Mouse (Mus musculus): Measurements from ENCODE around the gene Flt1. TPM values are rescaled to one million over a fixed set of nuclear protein-coding genes. Genes with fewer than 3 reads are reported as not detected.

The Flt1 gene
- 5.1 and 5.2 TPM in 2 replicates for total RNA-seq (2012; rRNA removed)

DNA sequence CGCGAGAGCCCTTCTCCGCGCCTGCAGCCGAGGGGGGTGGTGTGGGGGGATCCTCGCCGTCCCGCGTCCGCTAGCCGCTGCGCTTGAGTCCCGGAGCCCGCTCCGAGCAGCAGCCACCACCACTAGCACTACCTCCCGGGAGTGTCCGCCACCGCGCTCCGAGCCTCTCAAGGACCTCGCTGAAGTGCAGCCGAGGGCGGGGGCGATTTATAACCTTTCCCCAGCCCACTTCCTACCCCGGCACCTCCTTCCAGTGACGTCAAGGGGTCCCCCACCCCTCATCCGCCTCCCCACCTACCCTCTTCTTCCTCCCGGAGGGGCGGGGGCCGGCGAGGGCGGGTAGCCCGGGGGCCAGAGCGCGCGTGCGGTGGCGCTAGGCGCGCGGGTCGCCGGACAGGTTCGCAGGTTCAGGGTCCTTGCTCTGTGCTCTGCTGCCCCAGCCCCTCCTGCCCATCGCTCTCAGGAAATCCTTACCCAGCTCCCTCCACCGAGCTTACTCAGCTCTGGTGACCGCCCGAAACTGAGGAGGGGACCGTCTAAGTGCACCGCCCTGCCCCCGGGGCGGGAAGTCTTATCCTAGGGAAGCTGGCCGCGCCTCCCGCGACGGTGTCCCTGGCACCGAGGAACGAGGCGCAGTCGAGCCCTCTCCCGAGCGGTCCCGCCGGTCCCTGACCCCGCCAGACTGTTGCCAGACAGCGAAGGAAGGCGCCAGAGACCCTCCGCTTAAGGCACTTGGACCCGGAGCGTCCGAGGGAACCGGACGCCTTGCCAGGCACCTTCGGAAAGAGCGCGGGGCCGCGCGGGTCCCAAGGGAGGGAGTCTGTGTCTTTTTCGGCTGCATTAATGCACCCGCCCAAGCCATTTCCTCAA is at the start of gene Flt1:
Gene Flt1, minus strand, starts transcription at position 181 of the 870 bp plus-strand sequence.
- TF ChIP-seq HCFC1 (IDR thresholded peaks at IDR 0.05; ENCODE audit: borderline replicate concordance, insufficient read depth, low read length): no peak
- no peak for TF ChIP-seq MAFK (IDR thresholded peaks at IDR 0.05; ENCODE audit: insufficient read depth, low read depth, low read length)
- Histone ChIP-seq H3K4me1 (ENCODE audit: control insufficient read depth in 2 of 2, insufficient read depth in 2 of 2, low read length in 2 of 2, poor library complexity in 1 of 2) (no peaks in the 10 kb centered on the region), H3K9me3 (ENCODE audit: control insufficient read depth, insufficient read depth, low read depth, low read length) (no peaks in the 10 kb centered on the region), H3K27ac (ENCODE audit: insufficient read depth, low read depth, low read length, poor library complexity, severe bottlenecking) (no peak within 1 kb of the TSS), H3K4me3 (ENCODE audit: insufficient read depth in 1 of 2, low read depth in 1 of 2, low read length in 2 of 2, poor library complexity in 1 of 2, severe bottlenecking in 1 of 2) (peak within 1 kb of the TSS; percentile 53 to 60), H3K9ac (ENCODE audit: insufficient read depth, low read depth, low read length, poor library complexity, severe bottlenecking) (peak within 1 kb of the TSS; percentile 46), H3K36me3 (ENCODE audit: control insufficient read depth, insufficient read depth, low read length, poor library complexity, severe bottlenecking) (no peaks in the 10 kb centered on the region)
- DNase-seq (ENCODE audit: low read depth, low spot score): no peak
- in situ Hi-C loops (cut with MboI; ENCODE audit: low sequenced_read_pairs in 2 of 2, unreplicated experiment in 2 of 2): no loop called here

GRCm38 (mm10) chr5:147775222-147775621 is 49.4 kb upstream of the Flt1 start:
- TF ChIP-seq MAFK (IDR thresholded peaks at IDR 0.05; ENCODE audit: insufficient read depth, low read depth, low read length) (no peak), ZNF384 (IDR thresholded peaks at IDR 0.05; ENCODE audit: low read depth, low read length) (no peak), CHD2 (IDR thresholded peaks at IDR 0.05; ENCODE audit: low read depth, low read length) (no peak), HCFC1 (IDR thresholded peaks at IDR 0.05; ENCODE audit: borderline replicate concordance, insufficient read depth, low read length) (no peak), ZC3H11A (IDR thresholded peaks at IDR 0.05; ENCODE audit: borderline replicate concordance, low read depth, low read length) (no peak)
- Histone ChIP-seq H3K9me3 (ENCODE audit: control insufficient read depth, insufficient read depth, low read depth, low read length) (no peaks in the 10 kb centered on the region), H3K4me3 (ENCODE audit: insufficient read depth in 1 of 2, low read depth in 1 of 2, low read length in 2 of 2, poor library complexity in 1 of 2, severe bottlenecking in 1 of 2) (no peak overlapping the region), H3K27ac (ENCODE audit: insufficient read depth, low read depth, low read length, poor library complexity, severe bottlenecking) (no peak overlapping the region), H3K36me3 (ENCODE audit: control insufficient read depth, insufficient read depth, low read length, poor library complexity, severe bottlenecking) (no peaks in the 10 kb centered on the region), H3K4me1 (ENCODE audit: control insufficient read depth in 2 of 2, insufficient read depth in 2 of 2, low read length in 2 of 2, poor library complexity in 1 of 2) (no peaks in the 10 kb centered on the region), H3K9ac (ENCODE audit: insufficient read depth, low read depth, low read length, poor library complexity, severe bottlenecking) (no peak overlapping the region)
- no peak for DNase-seq (ENCODE audit: low read depth, low spot score)
- in situ Hi-C loops (cut with MboI; ENCODE audit: low sequenced_read_pairs in 2 of 2, unreplicated experiment in 2 of 2): no loop called here

DNA sequence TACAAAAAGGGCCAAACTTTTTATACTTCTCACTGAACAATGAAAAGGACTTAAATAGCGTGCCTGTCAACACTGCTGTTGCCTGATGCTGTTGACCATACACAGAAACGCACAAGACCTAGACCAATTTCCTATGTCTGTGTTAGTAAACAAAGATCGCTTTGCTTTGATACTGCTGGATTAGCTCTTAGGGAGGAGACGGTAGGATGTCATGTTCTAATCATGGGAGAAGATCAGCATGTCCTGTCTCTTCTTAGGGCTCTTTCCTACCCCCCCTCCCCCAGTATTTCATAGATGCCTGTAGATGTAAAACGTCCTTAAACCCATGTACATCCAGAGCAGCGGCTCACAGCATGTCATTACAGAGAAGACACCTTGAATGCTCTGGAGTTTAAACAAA is 44.1 kb upstream of the Flt1 start:
- Histone ChIP-seq H3K4me3 (ENCODE audit: insufficient read depth in 1 of 2, low read depth in 1 of 2, low read length in 2 of 2, poor library complexity in 1 of 2, severe bottlenecking in 1 of 2) (no peak overlapping the region), H3K9me3 (ENCODE audit: control insufficient read depth, insufficient read depth, low read depth, low read length) (no peaks in the 10 kb centered on the region), H3K27ac (ENCODE audit: insufficient read depth, low read depth, low read length, poor library complexity, severe bottlenecking) (no peak overlapping the region), H3K4me1 (ENCODE audit: control insufficient read depth in 2 of 2, insufficient read depth in 2 of 2, low read length in 2 of 2, poor library complexity in 1 of 2) (peaks cover 0 to 8% of the 10 kb centered on the region in 2 experiments; a peak in 3 of 4 replicates), H3K36me3 (ENCODE audit: control insufficient read depth, insufficient read depth, low read length, poor library complexity, severe bottlenecking) (no peaks in the 10 kb centered on the region), H3K9ac (ENCODE audit: insufficient read depth, low read depth, low read length, poor library complexity, severe bottlenecking) (no peak overlapping the region)
- no peak for DNase-seq (ENCODE audit: low read depth, low spot score)
- TF ChIP-seq CHD2 (IDR thresholded peaks at IDR 0.05; ENCODE audit: low read depth, low read length) (no peak), ZNF384 (IDR thresholded peaks at IDR 0.05; ENCODE audit: low read depth, low read length) (no peak), ZC3H11A (IDR thresholded peaks at IDR 0.05; ENCODE audit: borderline replicate concordance, low read depth, low read length) (no peak), MAFK (IDR thresholded peaks at IDR 0.05; ENCODE audit: insufficient read depth, low read depth, low read length) (no peak), HCFC1 (IDR thresholded peaks at IDR 0.05; ENCODE audit: borderline replicate concordance, insufficient read depth, low read length) (no peak)
- in situ Hi-C loops (cut with MboI; ENCODE audit: low sequenced_read_pairs in 2 of 2, unreplicated experiment in 2 of 2): no loop called here

GRCm38 (mm10) chr5:147764061-147764460 is 38.2 kb upstream of the Flt1 start:
- no peaks in the 10 kb centered on the region for H3K9me3 ChIP-seq (ENCODE audit: control insufficient read depth, insufficient read depth, low read depth, low read length)
- H3K4me3 ChIP-seq (ENCODE audit: insufficient read depth in 1 of 2, low read depth in 1 of 2, low read length in 2 of 2, poor library complexity in 1 of 2, severe bottlenecking in 1 of 2): no peak overlapping the region
- in situ Hi-C loops (cut with MboI; ENCODE audit: low sequenced_read_pairs in 2 of 2, unreplicated experiment in 2 of 2): no loop called here
- peaks cover 15 to 29% of the 10 kb centered on the region in 2 experiments; a peak in 3 of 4 replicates for H3K4me1 ChIP-seq (ENCODE audit: control insufficient read depth in 2 of 2, insufficient read depth in 2 of 2, low read length in 2 of 2, poor library complexity in 1 of 2)
- no peak overlapping the region for H3K27ac ChIP-seq (ENCODE audit: insufficient read depth, low read depth, low read length, poor library complexity, severe bottlenecking)
- H3K9ac ChIP-seq (ENCODE audit: insufficient read depth, low read depth, low read length, poor library complexity, severe bottlenecking): no peak overlapping the region
- no peaks in the 10 kb centered on the region for H3K36me3 ChIP-seq (ENCODE audit: control insufficient read depth, insufficient read depth, low read length, poor library complexity, severe bottlenecking)
- TF ChIP-seq HCFC1 (IDR thresholded peaks at IDR 0.05; ENCODE audit: borderline replicate concordance, insufficient read depth, low read length) (no peak), ZC3H11A (IDR thresholded peaks at IDR 0.05; ENCODE audit: borderline replicate concordance, low read depth, low read length) (no peak), ZNF384 (IDR thresholded peaks at IDR 0.05; ENCODE audit: low read depth, low read length) (no peak), CHD2 (IDR thresholded peaks at IDR 0.05; ENCODE audit: low read depth, low read length) (no peak)
- DNase-seq (ENCODE audit: low read depth, low spot score): no peak
